Mouse (Mus musculus) brain, adult 2 months (tissue): ENCODE measurements at regions not wholly inside any gene's neighbourhood (a gene's known extent, or its start where the extent isn't known, plus 50 kb on each side); places are given as distances from the start of the nearest gene placed in this dataset.

Experiments used
- DNase-seq: peaks from one replicate; pipeline ENCODE4 v3.0.0; 2011; ENCODE audit warnings: low read depth, low spot score

- DNase-seq = peak; percentile 45
These were observed 1614.7 kb downstream of the Stim2 start for GRCm38 (mm10) chr5:55612961-55613360.
